ENCODE assay signal across 27 mouse cellular contexts in genomic region chr5:115057153-115057552, GRCm38 (mm10). TPM values are rescaled to one million over a fixed set of nuclear protein-coding genes. Genes with fewer than 3 reads are reported as not detected.
DNase-seq lines count a peak whose midpoint lies in the region; ATAC-seq and TF ChIP-seq lines count a peak whose summit lies in the region.
"Had no signal": no experiment of that assay in that cellular context is flagged by ENCODE, and none has a peak within 500 bp of the region (broad histone marks: within the 10 kb centered on the region; RNA-seq: fewer than 3 reads in every experiment).

No protein-coding gene starts in this region.

- peak overlapping the region; percentile 86 for H3K27ac ChIP-seq in liver, embryonic 14.5 days
- H3K27ac ChIP-seq: forebrain, embryonic 10.5 days; hindbrain, embryonic 14.5 days; left cerebral cortex, adult 2 months; limb, embryonic 15.5 days; midbrain, embryonic 10.5 days had no signal

- H3K4me2 ChIP-seq in liver, embryonic 14.5 days (ENCODE audit: low read depth), result peak overlapping the region; percentile 36
- H3K4me2 ChIP-seq: hindbrain, embryonic 14.5 days; limb, embryonic 15.5 days had no signal

- peak; percentile 83 for TF ChIP-seq EP300 in liver, embryonic 14.5 days (IDR thresholded peaks at IDR 0.05; ENCODE audit: low read depth)

- peak; percentile 54 for ATAC-seq in liver, embryonic 14.5 days (ENCODE audit: insufficient read depth)
- ATAC-seq in cerebellum, adult (ENCODE audit: insufficient number of reproducible peaks, low FRiP score, low TSS enrichment), result no peak
- ATAC-seq: forebrain, postnatal 0 days; inflammation-experienced regulatory T-cells, adult 6 months; midbrain, embryonic 16.5 days had no signal

- H3K9me3 ChIP-seq in erythroblast, embryonic 14.5 days (ENCODE audit: control insufficient read depth, low read length), result peaks cover 7% of the 10 kb centered on the region
- no peaks in the 10 kb centered on the region for H3K9me3 ChIP-seq in liver, embryonic 14.5 days (ENCODE audit: control insufficient read depth, low read length)
- H3K9me3 ChIP-seq: forebrain, embryonic 10.5 days; limb, embryonic 15.5 days; midbrain, embryonic 10.5 days had no signal

- no peak for TF ChIP-seq CTCF in liver, embryonic 14.5 days (IDR thresholded peaks at IDR 0.05; ENCODE audit: low read depth)

- H3K4me3 ChIP-seq in erythroblast, embryonic 14.5 days (replicated peaks), result peak overlapping the region; percentile 18
- no peak overlapping the region for H3K4me3 ChIP-seq in liver, embryonic 14.5 days (ENCODE audit: insufficient read depth in 1 of 2, low read depth in 2 of 2, low read length in 2 of 2)
- H3K4me3 ChIP-seq: forebrain, embryonic 10.5 days; left cerebral cortex, adult 2 months; limb, embryonic 15.5 days; midbrain, embryonic 10.5 days had no signal

- H3K27me3 ChIP-seq in erythroblast, embryonic 14.5 days (ENCODE audit: control insufficient read depth), result no peaks in the 10 kb centered on the region
- no peaks in the 10 kb centered on the region for H3K27me3 ChIP-seq in liver, embryonic 14.5 days (ENCODE audit: control insufficient read depth, insufficient read depth, low read length)
- H3K27me3 ChIP-seq: limb, embryonic 15.5 days had no signal

- WGBS in liver, embryonic 14.5 days (ENCODE audit: insufficient replicate concordance), result 21% methylated on average over 4 of the region's 4 CpGs

- DNase-seq in c-Kit-positive CD71-positive TER-119-negative erythroid progenitor cells, embryonic 14.5 days (ENCODE audit: low read depth), result peak; percentile 76
- peak; percentile 75 to 78 (median 75) for DNase-seq in liver, embryonic 14.5 days (ENCODE audit: low read depth in 3 of 3, low spot score in 3 of 3)
- no peak for DNase-seq in kidney, postnatal 10 days
- no peak for DNase-seq in thymus, postnatal 0 days (ENCODE audit: low spot score)
- no peak for DNase-seq in cerebellum, postnatal 36 days
- DNase-seq: adrenal gland, postnatal 10 days; cerebellum, adult 11 months; cerebellum, postnatal 14 days; forebrain, postnatal 0 days; gastrocnemius, postnatal 14 days; heart, adult 11 months; heart, postnatal 36 days; kidney, adult 8-10 months; kidney, postnatal 36 days; left cerebral cortex, postnatal 4 days; lung, postnatal 4 days; thymus, postnatal 25 days had no signal

- peaks cover 99% of the 10 kb centered on the region for H3K4me1 ChIP-seq in erythroblast, embryonic 14.5 days (ENCODE audit: control insufficient read depth)
- peaks cover 77 to 86% of the 10 kb centered on the region in 2 experiments for H3K4me1 ChIP-seq in liver, embryonic 14.5 days (replicated peaks; ENCODE audit: control insufficient read depth in 2 of 2, insufficient read depth in 2 of 2, low read length in 1 of 2)

- H3K9ac ChIP-seq in liver, embryonic 14.5 days (replicated peaks), result no peak overlapping the region
- H3K9ac ChIP-seq: forebrain, postnatal 0 days; hindbrain, embryonic 14.5 days; limb, embryonic 15.5 days had no signal

- peaks cover 62% of the 10 kb centered on the region for H3K36me3 ChIP-seq in erythroblast, embryonic 14.5 days (ENCODE audit: control insufficient read depth)
- peaks cover 7% of the 10 kb centered on the region for H3K36me3 ChIP-seq in liver, embryonic 14.5 days (replicated peaks; ENCODE audit: control insufficient read depth, insufficient read depth, low read depth)

RNA-seq across cellular contexts. Expression of gene Gm10401, which starts 40.9 kb away (rescaled TPM):
- polyA plus RNA-seq in erythroblast, embryonic 14.5 days (2012), result not detected in 2 replicates
- 0.07 TPM in 1 of 2 replicates, not detected in the other for polyA plus RNA-seq in liver, embryonic 14.5 days (2012; rRNA removed)
- 11.9 and 14.0 TPM in 2 replicates for polyA plus RNA-seq in liver, embryonic 14.5 days (2014; fragmentation: Nextera tagmentation; extraction: Ambion mirVana)
- polyA plus RNA-seq in thymus, postnatal 0 days (2015; fragmentation: Nextera tagmentation; extraction: Ambion mirVana), result 26.4 and 27.2 TPM in 2 replicates
- polyA plus RNA-seq: spleen, adult 2 months had no signal

RNA-seq across cellular contexts. Expression of gene Sppl3, which starts 46.2 kb away (rescaled TPM):
- polyA plus RNA-seq in erythroblast, embryonic 14.5 days (2012), result 4.4 and 4.6 TPM in 2 replicates
- polyA plus RNA-seq in liver, embryonic 14.5 days (2012; rRNA removed), result 17.2 and 17.6 TPM in 2 replicates
- polyA plus RNA-seq in liver, embryonic 14.5 days (2014; fragmentation: Nextera tagmentation; extraction: Ambion mirVana), result 5.4 and 7.0 TPM in 2 replicates
- polyA plus RNA-seq in thymus, postnatal 0 days (2015; fragmentation: Nextera tagmentation; extraction: Ambion mirVana), result 15.2 and 22.3 TPM in 2 replicates

Comparison
In these comparisons a context has a peak if more than half of its experiments do, and no peak if none do; other contexts are left out.
1. DNase-seq: peak in c-Kit-positive CD71-positive TER-119-negative erythroid progenitor cells, embryonic 14.5 days (single experiment) and liver, embryonic 14.5 days (3 of 3); none in kidney, postnatal 10 days (single experiment), thymus, postnatal 0 days (single experiment) and cerebellum, postnatal 36 days (0 of 2).